Mouse (Mus musculus) midbrain, embryonic 12.5 days (tissue): Measurements from ENCODE around the gene Ptgfrn. TPM values are rescaled to one million over a fixed set of nuclear protein-coding genes. Genes with fewer than 3 reads are reported as not detected.

Source experiments
- ATAC-seq: fragments of 200-750 bp; cut with Nextera tagmentation; 2 replicates; pipeline ENCODE4 v1.8.0; 2017; ENCODE audit warnings: low read depth, moderate TSS enrichment, moderate library complexity; ENCODE audit not compliant: low FRiP score
- H3K27ac ChIP-seq: fragments of 300-500 bp; sonication (generic); replicated peaks from 2 replicates; pipeline ENCODE4 v1.5.1; 2016; ENCODE audit warnings: mild to moderate bottlenecking
- H3K27me3 ChIP-seq: fragments of 300-500 bp; sonication (generic); 2 replicates; pipeline ENCODE4 v1.6.1; 2016; ENCODE audit warnings: mild to moderate bottlenecking
- H3K36me3 ChIP-seq: fragments of 300-500 bp; sonication (generic); 2 replicates; pipeline ENCODE4 v1.6.1; 2016
- H3K4me1 ChIP-seq: fragments of 300-500 bp; sonication (generic); 2 replicates; pipeline ENCODE4 v1.6.1; 2016
- H3K4me2 ChIP-seq: fragments of 300-500 bp; sonication (generic); replicated peaks from 2 replicates; pipeline ENCODE4 v1.6.1; 2016; ENCODE audit warnings: mild to moderate bottlenecking, moderate library complexity
- H3K4me3 ChIP-seq: fragments of 300-500 bp; sonication (generic); 2 replicates; pipeline ENCODE4 v1.5.1; 2016; ENCODE audit warnings: mild to moderate bottlenecking
- H3K9ac ChIP-seq: fragments of 300-500 bp; sonication (generic); replicated peaks from 2 replicates; pipeline ENCODE4 v1.6.1; 2016; ENCODE audit warnings: mild to moderate bottlenecking, moderate library complexity
- H3K9me3 ChIP-seq: fragments of 300-500 bp; sonication (generic); 2 replicates; pipeline ENCODE4 v1.6.1; 2016; ENCODE audit warnings: mild to moderate bottlenecking
- whole genome bisulfite sequencing: fragments of 180-500 bp; shearing (Covaris S2); methylation state at CpG from one replicate; pipeline ENCODE4 v1.1.7; 2016; 5-methylcytosine and 5-hydroxymethylcytosine counted together
- polyA plus RNA-seq: library from polyadenylated mRNA; unstranded; fragments of >200 nt; fragmentation: Nextera tagmentation; extraction: Ambion mirVana; gene quantifications from 2 replicates; pipeline ENCODE4 v1.2.1, GENCODE M21; 2016

Ptgfrn gene
- polyA plus RNA-seq, 1 experiment from 2014 or later = 1.9 TPM

- Histone ChIP-seq H3K9ac (no peak overlapping the region), H3K9me3 (no peaks in the 10 kb centered on the region), H3K4me1 (peaks cover 47% of the 10 kb centered on the region), H3K36me3 (no peaks in the 10 kb centered on the region), H3K4me2 (no peak overlapping the region), H3K4me3 (no peak overlapping the region), H3K27me3 (no peaks in the 10 kb centered on the region; the same call in 1 of the 2 replicates), H3K27ac (no peak overlapping the region)
- no peak for ATAC-seq
- WGBS = 89% methylated on average over 9 of the region's 9 CpGs
These were observed 36.7 kb downstream of the Ptgfrn start for GRCm38 (mm10) chr3:101073384-101073783.

GRCm38 (mm10) chr3:101072506-101073215, 37.4 kb downstream of the Ptgfrn start:
- ATAC-seq = no peak
- H3K36me3 ChIP-seq = no peaks in the 10 kb centered on the region
- H3K9ac ChIP-seq = no peak overlapping the region
- no peaks in the 10 kb centered on the region; the same call in 1 of the 2 replicates for H3K27me3 ChIP-seq
- no peak overlapping the region for H3K4me3 ChIP-seq
- H3K9me3 ChIP-seq = no peaks in the 10 kb centered on the region
- H3K4me1 ChIP-seq = peaks cover 54% of the 10 kb centered on the region
- H3K27ac ChIP-seq = 0 out of 2 replicates have a peak overlapping the region, but pooled peaks have one; percentile 81
- no peak overlapping the region for H3K4me2 ChIP-seq
- WGBS = 91% methylated on average over 15 of the region's 15 CpGs

GRCm38 (mm10) chr3:101071576-101071975, 38.5 kb downstream of the Ptgfrn start:
- Histone ChIP-seq H3K9me3 (no peaks in the 10 kb centered on the region), H3K4me3 (no peak overlapping the region), H3K27ac (peak overlapping the region; percentile 81), H3K4me2 (peak overlapping the region; percentile 26), H3K27me3 (no peaks in the 10 kb centered on the region; the same call in 1 of the 2 replicates), H3K4me1 (peaks cover 56% of the 10 kb centered on the region), H3K9ac (no peak overlapping the region), H3K36me3 (no peaks in the 10 kb centered on the region)
- no peak for ATAC-seq

- Histone ChIP-seq H3K4me1 (peaks cover 56% of the 10 kb centered on the region), H3K27ac (peak overlapping the region; percentile 81)
- peak; percentile 90 for ATAC-seq
These were observed 39.3 kb downstream of the Ptgfrn start for GRCm38 (mm10) chr3:101070796-101071235.

GRCm38 (mm10) chr3:101070230-101070795, 39.8 kb downstream of the Ptgfrn start:
- Histone ChIP-seq H3K4me3 (no peak overlapping the region), H3K4me2 (peak overlapping the region; percentile 26), H3K27ac (peak overlapping the region; percentile 81), H3K36me3 (no peaks in the 10 kb centered on the region), H3K9me3 (no peaks in the 10 kb centered on the region), H3K27me3 (no peaks in the 10 kb centered on the region; the same call in 1 of the 2 replicates), H3K4me1 (peaks cover 56% of the 10 kb centered on the region), H3K9ac (no peak overlapping the region; the same call in 1 of the 2 replicates)
- peak; percentile 44 for ATAC-seq
- WGBS = 21% methylated on average over 10 of the region's 10 CpGs

More at GRCm38 (mm10) chr3:101070796-101071235, 39.3 kb downstream of the Ptgfrn start:
- 15% methylated on average over 6 of the region's 6 CpGs for WGBS
- no peaks in the 10 kb centered on the region for H3K9me3 ChIP-seq
- no peaks in the 10 kb centered on the region; the same call in 1 of the 2 replicates for H3K27me3 ChIP-seq
- no peak overlapping the region for H3K9ac ChIP-seq
- peak overlapping the region; percentile 26 for H3K4me2 ChIP-seq
- no peak overlapping the region for H3K4me3 ChIP-seq
- no peaks in the 10 kb centered on the region for H3K36me3 ChIP-seq

- Histone ChIP-seq H3K4me2 (no peak overlapping the region), H3K4me1 (peaks cover 56% of the 10 kb centered on the region), H3K9ac (no peak overlapping the region), H3K36me3 (0 out of 2 replicates have a peak, but pooled peaks cover 4% of the 10 kb centered on the region), H3K4me3 (no peak overlapping the region), H3K9me3 (no peaks in the 10 kb centered on the region), H3K27me3 (no peaks in the 10 kb centered on the region; the same call in 1 of the 2 replicates), H3K27ac (no peak overlapping the region)
- WGBS = 38% methylated on average over 5 of the region's 5 CpGs
- no peak for ATAC-seq
These were observed 41.4 kb downstream of the Ptgfrn start for GRCm38 (mm10) chr3:101068701-101069100.

GRCm38 (mm10) chr3:101066175-101066574, 43.9 kb downstream of the Ptgfrn start:
- Histone ChIP-seq H3K9ac (no peak overlapping the region), H3K4me3 (no peak overlapping the region), H3K36me3 (0 out of 2 replicates have a peak, but pooled peaks cover 4% of the 10 kb centered on the region), H3K9me3 (no peaks in the 10 kb centered on the region), H3K27ac (no peak overlapping the region), H3K4me2 (no peak overlapping the region), H3K27me3 (no peaks in the 10 kb centered on the region), H3K4me1 (peaks cover 37% of the 10 kb centered on the region)
- no peak for ATAC-seq
- WGBS = 89% methylated on average over 6 of the region's 6 CpGs

GRCm38 (mm10) chr3:101061865-101062585, 48.1 kb downstream of the Ptgfrn start:
- no peak overlapping the region for H3K9ac ChIP-seq
- WGBS = 93% methylated on average over 7 of the region's 7 CpGs
- no peaks in the 10 kb centered on the region for H3K27me3 ChIP-seq
- no peak overlapping the region for H3K4me3 ChIP-seq
- H3K9me3 ChIP-seq = no peaks in the 10 kb centered on the region
- ATAC-seq = no peak
- no peak overlapping the region for H3K27ac ChIP-seq
- no peak overlapping the region for H3K4me2 ChIP-seq
- no peaks in the 10 kb centered on the region; the same call in 1 of the 2 replicates for H3K4me1 ChIP-seq
- H3K36me3 ChIP-seq = peaks cover 11% of the 10 kb centered on the region; the same call in 1 of the 2 replicates

- Histone ChIP-seq H3K36me3 (peaks cover 14% of the 10 kb centered on the region; the same call in 1 of the 2 replicates), H3K4me1 (no peaks in the 10 kb centered on the region), H3K9me3 (no peaks in the 10 kb centered on the region), H3K4me3 (no peak overlapping the region), H3K9ac (no peak overlapping the region), H3K27ac (no peak overlapping the region), H3K4me2 (no peak overlapping the region), H3K27me3 (no peaks in the 10 kb centered on the region)
- ATAC-seq = no peak
- 89% methylated on average over 4 of the region's 4 CpGs for WGBS
These were observed 50.9 kb downstream of the Ptgfrn start for GRCm38 (mm10) chr3:101059214-101059613.

GRCm38 (mm10) chr3:101058203-101058602, 51.9 kb downstream of the Ptgfrn start:
- Histone ChIP-seq H3K36me3 (peaks cover 10% of the 10 kb centered on the region), H3K27me3 (no peaks in the 10 kb centered on the region), H3K9ac (no peak overlapping the region), H3K9me3 (no peaks in the 10 kb centered on the region), H3K27ac (no peak overlapping the region), H3K4me3 (no peak overlapping the region), H3K4me2 (no peak overlapping the region), H3K4me1 (no peaks in the 10 kb centered on the region)
- no peak for ATAC-seq
- 94% methylated on average over 2 of the region's 2 CpGs for WGBS

- Histone ChIP-seq H3K27ac (no peak overlapping the region), H3K27me3 (no peaks in the 10 kb centered on the region), H3K9ac (no peak overlapping the region), H3K4me1 (no peaks in the 10 kb centered on the region), H3K4me3 (no peak overlapping the region), H3K9me3 (no peaks in the 10 kb centered on the region), H3K36me3 (peaks cover 5% of the 10 kb centered on the region; the same call in 1 of the 2 replicates), H3K4me2 (no peak overlapping the region)
- no peak for ATAC-seq
- WGBS = 91% methylated on average over 8 of the region's 8 CpGs
These were observed 54.9 kb downstream of the Ptgfrn start for GRCm38 (mm10) chr3:101055216-101055615.

GRCm38 (mm10) chr3:101051601-101052000, 58.5 kb downstream of the Ptgfrn start:
- H3K27me3 ChIP-seq = no peaks in the 10 kb centered on the region
- no peak overlapping the region for H3K9ac ChIP-seq
- H3K4me3 ChIP-seq = no peak overlapping the region
- H3K27ac ChIP-seq = no peak overlapping the region
- H3K4me1 ChIP-seq = peaks cover 9% of the 10 kb centered on the region; the same call in 1 of the 2 replicates
- H3K36me3 ChIP-seq = peaks cover 14% of the 10 kb centered on the region
- ATAC-seq = no peak
- no peaks in the 10 kb centered on the region for H3K9me3 ChIP-seq
- WGBS = 80% methylated on average over 4 of the region's 4 CpGs
- H3K4me2 ChIP-seq = no peak overlapping the region
